Mouse (Mus musculus): ENCODE measurements around the gene Adh6b.

The Adh6b gene

GRCm38 (mm10) chr3:138309910-138310309 lies 31.7 kb upstream of the Adh6b start:
- Histone ChIP-seq H3K27me3 (ENCODE audit: insufficient read depth, low read length) (no peaks in the 10 kb centered on the region), H3K36me3 (ENCODE audit: insufficient read depth, low read length) (no peaks in the 10 kb centered on the region)

GRCm38 (mm10) chr3:138311015-138311414 lies 30.6 kb upstream of the Adh6b start:
- Histone ChIP-seq H3K4me1 (replicated peaks; ENCODE audit: low read depth, low read length) (no peaks in the 10 kb centered on the region), H3K9me3 (ENCODE audit: low read length) (no peaks in the 10 kb centered on the region), H3K27me3 (ENCODE audit: insufficient read depth, low read length) (no peaks in the 10 kb centered on the region), H3K4me3 (replicated peaks; ENCODE audit: low read length) (no peak overlapping the region), H3K36me3 (ENCODE audit: insufficient read depth, low read length) (no peaks in the 10 kb centered on the region)
- TF ChIP-seq CTCF (conservative IDR thresholded peaks at IDR 0.05; ENCODE audit: low read length) (no peak), POU5F1 (IDR thresholded peaks at IDR 0.05; ENCODE audit: borderline replicate concordance, low read length) (no peak), NANOG (IDR thresholded peaks at IDR 0.05; ENCODE audit: borderline replicate concordance, low read length) (no peak)

More at GRCm38 (mm10) chr3:138309910-138310309, 31.7 kb upstream of the Adh6b start:
- Histone ChIP-seq H3K9me3 (ENCODE audit: low read length) (no peaks in the 10 kb centered on the region), H3K4me3 (replicated peaks; ENCODE audit: low read length) (no peak overlapping the region), H3K4me1 (replicated peaks; ENCODE audit: low read depth, low read length) (0 out of 2 replicates have a peak, but pooled peaks cover under 1% of the 10 kb centered on the region)
- TF ChIP-seq NANOG (IDR thresholded peaks at IDR 0.05; ENCODE audit: borderline replicate concordance, low read length) (no peak), POU5F1 (IDR thresholded peaks at IDR 0.05; ENCODE audit: borderline replicate concordance, low read length) (no peak), CTCF (conservative IDR thresholded peaks at IDR 0.05; ENCODE audit: low read length) (no peak)

- H3K27me3 ChIP-seq (ENCODE audit: insufficient read depth, low read length) = no peaks in the 10 kb centered on the region
- H3K4me1 ChIP-seq (replicated peaks; ENCODE audit: low read depth, low read length) = no peaks in the 10 kb centered on the region
- no peaks in the 10 kb centered on the region for H3K36me3 ChIP-seq (ENCODE audit: insufficient read depth, low read length)
- H3K9me3 ChIP-seq (ENCODE audit: low read length) = no peaks in the 10 kb centered on the region
- TF ChIP-seq CTCF (conservative IDR thresholded peaks at IDR 0.05; ENCODE audit: low read length) (no peak), POU5F1 (IDR thresholded peaks at IDR 0.05; ENCODE audit: borderline replicate concordance, low read length) (no peak), NANOG (IDR thresholded peaks at IDR 0.05; ENCODE audit: borderline replicate concordance, low read length) (no peak)
- no peak within 1 kb of the TSS for H3K4me3 ChIP-seq (replicated peaks; ENCODE audit: low read length)
Observed at GRCm38 (mm10) chr3:138312965-138313364, 28.6 kb upstream of the Adh6b start, which contains the start of gene Adh6a. TSS of gene Adh6a (plus strand) at chr3:138313286.

- Histone ChIP-seq H3K27me3 (ENCODE audit: insufficient read depth, low read length) (no peaks in the 10 kb centered on the region), H3K4me3 (replicated peaks; ENCODE audit: low read length) (no peak overlapping the region), H3K4me1 (replicated peaks; ENCODE audit: low read depth, low read length) (no peaks in the 10 kb centered on the region), H3K9me3 (ENCODE audit: low read length) (no peaks in the 10 kb centered on the region), H3K36me3 (ENCODE audit: insufficient read depth, low read length) (no peaks in the 10 kb centered on the region)
- TF ChIP-seq POU5F1 (IDR thresholded peaks at IDR 0.05; ENCODE audit: borderline replicate concordance, low read length) (no peak), NANOG (IDR thresholded peaks at IDR 0.05; ENCODE audit: borderline replicate concordance, low read length) (no peak), CTCF (conservative IDR thresholded peaks at IDR 0.05; ENCODE audit: low read length) (no peak)
Observed at GRCm38 (mm10) chr3:138316908-138317472, 24.6 kb upstream of the Adh6b start.

GRCm38 (mm10) chr3:138325001-138325400 lies 16.6 kb upstream of the Adh6b start:
- TF ChIP-seq POU5F1 (IDR thresholded peaks at IDR 0.05; ENCODE audit: borderline replicate concordance, low read length) (no peak), NANOG (IDR thresholded peaks at IDR 0.05; ENCODE audit: borderline replicate concordance, low read length) (no peak), CTCF (conservative IDR thresholded peaks at IDR 0.05; ENCODE audit: low read length) (no peak)
- no peaks in the 10 kb centered on the region for H3K36me3 ChIP-seq (ENCODE audit: insufficient read depth, low read length)
- no peaks in the 10 kb centered on the region for H3K9me3 ChIP-seq (ENCODE audit: low read length)
- H3K27me3 ChIP-seq (ENCODE audit: insufficient read depth, low read length) = peaks cover 4% of the 10 kb centered on the region
- H3K4me3 ChIP-seq (replicated peaks; ENCODE audit: low read length) = no peak overlapping the region
- H3K4me1 ChIP-seq (replicated peaks; ENCODE audit: low read depth, low read length) = no peaks in the 10 kb centered on the region

- Histone ChIP-seq H3K27me3 (ENCODE audit: insufficient read depth, low read length) (peaks cover 4% of the 10 kb centered on the region), H3K36me3 (ENCODE audit: insufficient read depth, low read length) (no peaks in the 10 kb centered on the region), H3K9me3 (ENCODE audit: low read length) (no peaks in the 10 kb centered on the region), H3K4me1 (replicated peaks; ENCODE audit: low read depth, low read length) (no peaks in the 10 kb centered on the region), H3K4me3 (replicated peaks; ENCODE audit: low read length) (no peak overlapping the region)
- TF ChIP-seq NANOG (IDR thresholded peaks at IDR 0.05; ENCODE audit: borderline replicate concordance, low read length) (no peak), POU5F1 (IDR thresholded peaks at IDR 0.05; ENCODE audit: borderline replicate concordance, low read length) (no peak), CTCF (conservative IDR thresholded peaks at IDR 0.05; ENCODE audit: low read length) (no peak)
Observed at GRCm38 (mm10) chr3:138325466-138325865, 16.1 kb upstream of the Adh6b start.

GRCm38 (mm10) chr3:138333910-138334309 lies 7.7 kb upstream of the Adh6b start:
- H3K9me3 ChIP-seq (ENCODE audit: low read length) = no peaks in the 10 kb centered on the region
- no peaks in the 10 kb centered on the region for H3K36me3 ChIP-seq (ENCODE audit: insufficient read depth, low read length)
- H3K4me1 ChIP-seq (replicated peaks; ENCODE audit: low read depth, low read length) = peaks cover 4% of the 10 kb centered on the region
- 0 out of 2 replicates have a peak, but pooled peaks cover 2% of the 10 kb centered on the region for H3K27me3 ChIP-seq (ENCODE audit: insufficient read depth, low read length)
- no peak for TF ChIP-seq NANOG (IDR thresholded peaks at IDR 0.05; ENCODE audit: borderline replicate concordance, low read length)
- TF ChIP-seq CTCF (conservative IDR thresholded peaks at IDR 0.05; ENCODE audit: low read length) = no peak
- TF ChIP-seq POU5F1 (IDR thresholded peaks at IDR 0.05; ENCODE audit: borderline replicate concordance, low read length) = no peak
- H3K4me3 ChIP-seq (replicated peaks; ENCODE audit: low read length) = no peak overlapping the region

- H3K27me3 ChIP-seq (ENCODE audit: insufficient read depth, low read length) = 0 out of 2 replicates have a peak, but pooled peaks cover 2% of the 10 kb centered on the region
- peaks cover 4% of the 10 kb centered on the region for H3K4me1 ChIP-seq (replicated peaks; ENCODE audit: low read depth, low read length)
- no peaks in the 10 kb centered on the region for H3K9me3 ChIP-seq (ENCODE audit: low read length)
- H3K4me3 ChIP-seq (replicated peaks; ENCODE audit: low read length) = no peak overlapping the region
- TF ChIP-seq POU5F1 (IDR thresholded peaks at IDR 0.05; ENCODE audit: borderline replicate concordance, low read length) (no peak), NANOG (IDR thresholded peaks at IDR 0.05; ENCODE audit: borderline replicate concordance, low read length) (no peak), CTCF (conservative IDR thresholded peaks at IDR 0.05; ENCODE audit: low read length) (no peak)
- H3K36me3 ChIP-seq (ENCODE audit: insufficient read depth, low read length) = no peaks in the 10 kb centered on the region
Observed at GRCm38 (mm10) chr3:138334320-138334719, 7.3 kb upstream of the Adh6b start.

- Histone ChIP-seq H3K27me3 (ENCODE audit: insufficient read depth, low read length) (0 out of 2 replicates have a peak, but pooled peaks cover 2% of the 10 kb centered on the region), H3K9me3 (ENCODE audit: low read length) (no peaks in the 10 kb centered on the region), H3K36me3 (ENCODE audit: insufficient read depth, low read length) (no peaks in the 10 kb centered on the region), H3K4me1 (replicated peaks; ENCODE audit: low read depth, low read length) (peaks cover 4% of the 10 kb centered on the region), H3K4me3 (replicated peaks; ENCODE audit: low read length) (no peak overlapping the region)
- TF ChIP-seq CTCF (conservative IDR thresholded peaks at IDR 0.05; ENCODE audit: low read length) = no peak
- TF ChIP-seq POU5F1 (IDR thresholded peaks at IDR 0.05; ENCODE audit: borderline replicate concordance, low read length) = no peak
- TF ChIP-seq NANOG (IDR thresholded peaks at IDR 0.05; ENCODE audit: borderline replicate concordance, low read length) = no peak
Observed at GRCm38 (mm10) chr3:138335566-138335965, 6.0 kb upstream of the Adh6b start.

Measured in E14TG2a.4 (cell line).